Mouse (Mus musculus): ENCODE data around the gene Gm5799. TPM values are rescaled to one million over a fixed set of nuclear protein-coding genes. Genes with fewer than 3 reads are reported as not detected.

Gm5799 gene
- 1.5 TPM for polyA plus RNA-seq (2014; fragmentation: Illumina TruSeq; extraction: RNeasy Lipid Tissue Mini Kit (QIAGEN cat#74804); ENCODE audit: low read depth, low replicate concordance)

GRCm38 (mm10) chr14:43543276-43543675 is at the start of gene Gm5799:
Gene Gm5799, plus strand, starts transcription at chr14:43543576.

GRCm38 (mm10) chr14:43579046-43579445 is 35.7 kb downstream of the Gm5799 start, which contains the start of gene Gm17654:
Gene Gm17654, minus strand, starts transcription at chr14:43579146.

Other genes starting within 250 kb of the Gm5799 start
- gene Gm8127, start 249.7 kb upstream of the Gm5799 start, polyA plus RNA-seq (2014; fragmentation: Illumina TruSeq; extraction: RNeasy Lipid Tissue Mini Kit (QIAGEN cat#74804); ENCODE audit: low read depth, low replicate concordance): not detected
- not detected for gene 1700001F09Rik, start 195.8 kb upstream of the Gm5799 start, polyA plus RNA-seq (2014; fragmentation: Illumina TruSeq; extraction: RNeasy Lipid Tissue Mini Kit (QIAGEN cat#74804); ENCODE audit: low read depth, low replicate concordance)
- gene Gm8138, start 127.2 kb upstream of the Gm5799 start, polyA plus RNA-seq (2014; fragmentation: Illumina TruSeq; extraction: RNeasy Lipid Tissue Mini Kit (QIAGEN cat#74804); ENCODE audit: low read depth, low replicate concordance): 0.32 TPM
- not detected for gene Gm17654, start 35.6 kb downstream of the Gm5799 start, polyA plus RNA-seq (2014; fragmentation: Illumina TruSeq; extraction: RNeasy Lipid Tissue Mini Kit (QIAGEN cat#74804); ENCODE audit: low read depth, low replicate concordance)
- not detected for gene Gm10375, start 64.4 kb downstream of the Gm5799 start, polyA plus RNA-seq (2014; fragmentation: Illumina TruSeq; extraction: RNeasy Lipid Tissue Mini Kit (QIAGEN cat#74804); ENCODE audit: low read depth, low replicate concordance)
- gene Gm8165, start 133.6 kb downstream of the Gm5799 start, polyA plus RNA-seq (2014; fragmentation: Illumina TruSeq; extraction: RNeasy Lipid Tissue Mini Kit (QIAGEN cat#74804); ENCODE audit: low read depth, low replicate concordance): not detected
- 2.6 TPM for gene Gm7324, start 154.3 kb downstream of the Gm5799 start, polyA plus RNA-seq (2014; fragmentation: Illumina TruSeq; extraction: RNeasy Lipid Tissue Mini Kit (QIAGEN cat#74804); ENCODE audit: low read depth, low replicate concordance)
- gene Gm16506, start 183.9 kb downstream of the Gm5799 start, polyA plus RNA-seq (2014; fragmentation: Illumina TruSeq; extraction: RNeasy Lipid Tissue Mini Kit (QIAGEN cat#74804); ENCODE audit: low read depth, low replicate concordance): not detected
- gene Gm6526, start 204.3 kb downstream of the Gm5799 start, polyA plus RNA-seq (2014; fragmentation: Illumina TruSeq; extraction: RNeasy Lipid Tissue Mini Kit (QIAGEN cat#74804); ENCODE audit: low read depth, low replicate concordance): not detected
- gene Gm8180, start 241.2 kb downstream of the Gm5799 start, polyA plus RNA-seq (2014; fragmentation: Illumina TruSeq; extraction: RNeasy Lipid Tissue Mini Kit (QIAGEN cat#74804); ENCODE audit: low read depth, low replicate concordance): not detected

Measured in kidney, adult 10 weeks (tissue).